10 mouse cellular contexts compared by ENCODE assay signal in the genomic region with DNA sequence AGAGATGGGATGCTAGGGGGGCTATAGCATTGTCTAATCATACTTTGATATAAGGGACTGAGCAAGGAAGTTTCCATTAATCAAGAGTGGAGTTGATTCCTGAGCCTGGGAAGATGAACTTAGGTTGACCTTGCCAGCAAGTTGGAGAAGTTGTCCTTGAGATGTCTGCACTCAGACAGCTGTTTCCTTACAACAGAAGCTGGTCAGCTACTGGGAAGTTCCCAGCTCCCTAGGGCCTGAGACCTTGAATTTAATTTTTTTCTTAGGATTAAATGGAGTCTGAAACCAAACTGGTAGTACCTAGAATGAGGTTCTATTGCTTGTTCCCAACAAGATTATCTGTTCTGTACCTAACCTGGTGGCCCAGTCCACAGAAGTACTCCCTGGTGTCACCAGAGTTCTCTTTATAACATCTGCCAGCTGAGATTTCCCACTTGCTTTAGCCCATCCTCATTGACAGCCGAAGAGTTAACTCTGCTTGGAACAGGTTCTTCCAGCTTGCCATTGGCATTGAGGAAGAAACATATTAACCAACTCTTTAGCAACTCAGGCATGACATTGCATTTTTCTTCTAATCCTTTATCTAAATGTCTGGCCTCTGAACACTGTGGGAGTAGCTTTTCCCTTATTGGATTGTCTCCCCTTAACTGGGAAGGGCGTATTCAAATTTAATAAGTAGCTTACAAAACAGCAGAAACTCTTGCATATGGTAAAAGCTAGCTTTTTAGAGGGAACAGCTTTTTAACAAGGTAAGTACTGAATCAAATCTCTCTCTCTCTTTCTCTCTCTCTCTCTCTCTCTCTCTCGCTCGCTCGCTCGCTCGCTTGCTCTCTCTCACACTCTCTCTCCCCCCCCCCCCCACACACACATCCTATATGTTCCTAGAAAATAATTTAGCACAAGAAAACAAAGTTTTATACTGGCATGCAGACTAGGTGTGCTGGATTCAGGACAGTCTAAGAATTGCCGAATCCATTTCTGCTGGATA. TPM values are rescaled to one million over a fixed set of nuclear protein-coding genes. Genes with fewer than 3 reads are reported as not detected.
DNase-seq lines count a peak whose midpoint lies in the region; ATAC-seq and TF ChIP-seq lines count a peak whose summit lies in the region.
"Had no signal": no experiment of that assay in that cellular context is flagged by ENCODE, and none has a peak within 500 bp of the region (broad histone marks: within the 10 kb centered on the region; RNA-seq: fewer than 3 reads in every experiment).

Gsta3 (plus strand) TSS at position 679 of the 988 bp plus-strand sequence.

- H3K9ac ChIP-seq in intestine, embryonic 14.5 days (ENCODE audit: low read length) = no peak within 1 kb of the TSS
- no peak within 1 kb of the TSS for H3K9ac ChIP-seq in lung, embryonic 14.5 days

- no peak within 1 kb of the TSS for H3K4me2 ChIP-seq in intestine, embryonic 14.5 days (ENCODE audit: low read length)
- no peak within 1 kb of the TSS for H3K4me2 ChIP-seq in lung, embryonic 14.5 days

- intact Hi-C loops in heart, postnatal 14 days (cut with DNase I) = no loop called here

- CTCF ChIA-PET in Patski (lab: Charles Lee) = interaction anchor here (0.7 to 1.9 kb wide), 6 partner anchors 8 to 31 kb away, joined by 3 to 6 read pairs (median 4); partner anchors contain the start of gene Tmem14a

- H3K27ac ChIP-seq in intestine, embryonic 14.5 days (ENCODE audit: low read depth) = no peak within 1 kb of the TSS
- no peak within 1 kb of the TSS for H3K27ac ChIP-seq in lung, embryonic 14.5 days (ENCODE audit: low read depth)

- H3K36me3 ChIP-seq in intestine, embryonic 14.5 days (ENCODE audit: control insufficient read depth, insufficient read depth, low read length) = no peaks in the 10 kb centered on the region
- H3K36me3 ChIP-seq in lung, embryonic 14.5 days (ENCODE audit: insufficient read depth) = no peaks in the 10 kb centered on the region

- TF ChIP-seq CTCF in Patski (IDR thresholded peaks at IDR 0.05) = no peak
- TF ChIP-seq CTCF in lung, embryonic 14.5 days (IDR thresholded peaks at IDR 0.05; ENCODE audit: low read depth) = no peak

- peak; percentile 61 for ATAC-seq in Patski
- peak; percentile 73 for ATAC-seq in intestine, embryonic 14.5 days (replicated peaks; ENCODE audit: low FRiP score, low TSS enrichment, low read depth)
- no peak for ATAC-seq in lung, embryonic 14.5 days (ENCODE audit: insufficient read depth)
- ATAC-seq: activated CD4-positive, CD25-positive, alpha-beta regulatory T cell, adult 4 months had no signal

- in situ Hi-C loops in Patski (cut with MboI; ENCODE audit: low pct_unique_long_range_greater_than_20kb) = no loop called here

- 77% methylated on average over 8 of the region's 8 CpGs for WGBS in intestine, embryonic 14.5 days
- WGBS in lung, embryonic 14.5 days = 85% methylated on average over 8 of the region's 8 CpGs

- no peak within 1 kb of the TSS for H3K4me3 ChIP-seq in intestine, embryonic 14.5 days (ENCODE audit: low read depth, low read length)
- no peak within 1 kb of the TSS for H3K4me3 ChIP-seq in lung, embryonic 14.5 days (ENCODE audit: low read depth, low read length)

- POLR2A ChIA-PET in Patski (lab: Charles Lee) = interaction anchor here (0.6 to 1.0 kb wide), 3 partner anchors 12 to 767 kb away, joined by 3 to 6 read pairs (median 5); partner anchors contain the start of gene Pkhd1

- no peaks in the 10 kb centered on the region for H3K27me3 ChIP-seq in Patski
- H3K27me3 ChIP-seq in intestine, embryonic 14.5 days (replicated peaks; ENCODE audit: control insufficient read depth, insufficient read depth, low read length) = no peaks in the 10 kb centered on the region
- H3K27me3 ChIP-seq in lung, embryonic 14.5 days (ENCODE audit: insufficient read depth, low read length) = no peaks in the 10 kb centered on the region

- peak; percentile 94 for DNase-seq in heart, adult 11 months
- no peak for DNase-seq in heart, postnatal 14 days
- DNase-seq in Patski (ENCODE audit: low read depth, low spot score) = no peak
- DNase-seq in intestine, embryonic 14.5 days (ENCODE audit: low spot score) = no peak
- DNase-seq in lung, embryonic 14.5 days = peak; percentile 19
- DNase-seq in frontal cortex, postnatal 36 days (ENCODE audit: low spot score in 2 of 2) = no peak
- no peak for DNase-seq in right cerebral cortex, postnatal 25 days
- no peak for DNase-seq in ovary, postnatal 14 days (ENCODE audit: low spot score)
- DNase-seq: B cell, adult 2 months had no signal

- H3K4me1 ChIP-seq in intestine, embryonic 14.5 days (replicated peaks; ENCODE audit: control insufficient read depth, insufficient read depth, low read length) = no peaks in the 10 kb centered on the region
- no peaks in the 10 kb centered on the region for H3K4me1 ChIP-seq in lung, embryonic 14.5 days (ENCODE audit: insufficient read depth)

- no peaks in the 10 kb centered on the region for H3K9me3 ChIP-seq in intestine, embryonic 14.5 days (ENCODE audit: control insufficient read depth, low read length)
- H3K9me3 ChIP-seq in lung, embryonic 14.5 days (ENCODE audit: low read depth, low read length) = no peaks in the 10 kb centered on the region

RNA-seq across cellular contexts. Expression of gene Gsta3, which starts in this region (rescaled TPM):
- total RNA-seq in heart, postnatal 14 days (2021) = 1 to 10 TPM; 2.9 to 7.6 TPM
- polyA plus RNA-seq in Patski (2021) = 3.4 TPM
- polyA plus RNA-seq in intestine, embryonic 14.5 days (2014; fragmentation: Nextera tagmentation; extraction: Ambion mirVana) = 3.0 and 7.7 TPM in 2 replicates
- 0.45 and 0.55 TPM in 2 replicates for polyA plus RNA-seq in lung, embryonic 14.5 days (2014; fragmentation: Nextera tagmentation; extraction: Ambion mirVana)

Comparison
In these comparisons a context has a peak if more than half of its experiments do, and no peak if none do; other contexts are left out.
1. Peak in DNase-seq in lung, embryonic 14.5 days; RNA of the gene not detected or under 1 TPM.